In genomic region chr10:83354333-83354719, GRCm38 (mm10) we compare ENCODE assay signal across 9 mouse cellular contexts. TPM values are rescaled to one million over a fixed set of nuclear protein-coding genes. Genes with fewer than 3 reads are reported as not detected.
DNase-seq lines count a peak whose midpoint lies in the region; ATAC-seq lines count a peak whose summit lies in the region.
"Had no signal": no experiment of that assay in that cellular context is flagged by ENCODE, and none has a peak within 500 bp of the region (broad histone marks: within the 10 kb centered on the region; RNA-seq: fewer than 3 reads in every experiment).

No protein-coding gene starts in this region.

- no peak for ATAC-seq in kidney, embryonic 15.5 days (replicated peaks; ENCODE audit: low FRiP score)
- no peak for ATAC-seq in stomach, embryonic 16.5 days (ENCODE audit: insufficient read depth, low FRiP score)

- H3K27me3 ChIP-seq in heart, embryonic 10.5 days (ENCODE audit: insufficient read depth, poor library complexity, severe bottlenecking) = peaks cover 10% of the 10 kb centered on the region; the same call in 1 of the 2 replicates
- 0 out of 2 replicates have a peak, but pooled peaks cover 2% of the 10 kb centered on the region for H3K27me3 ChIP-seq in kidney, embryonic 15.5 days
- no peaks in the 10 kb centered on the region for H3K27me3 ChIP-seq in stomach, embryonic 16.5 days (ENCODE audit: control insufficient read depth, insufficient read depth, low read length)
- H3K27me3 ChIP-seq: limb, embryonic 12.5 days had no signal

- no peaks in the 10 kb centered on the region for H3K9me3 ChIP-seq in heart, embryonic 10.5 days
- H3K9me3 ChIP-seq in kidney, embryonic 15.5 days (replicated peaks) = no peaks in the 10 kb centered on the region
- H3K9me3 ChIP-seq in stomach, embryonic 16.5 days (replicated peaks; ENCODE audit: control insufficient read depth, low read length) = no peaks in the 10 kb centered on the region
- H3K9me3 ChIP-seq: limb, embryonic 12.5 days had no signal

- no peaks in the 10 kb centered on the region for H3K36me3 ChIP-seq in heart, embryonic 10.5 days
- H3K36me3 ChIP-seq in kidney, embryonic 15.5 days = no peaks in the 10 kb centered on the region
- H3K36me3 ChIP-seq in stomach, embryonic 16.5 days (ENCODE audit: control insufficient read depth, insufficient read depth, low read length) = no peaks in the 10 kb centered on the region
- H3K36me3 ChIP-seq: limb, embryonic 12.5 days had no signal

- DNase-seq in heart, embryonic 10.5 days (ENCODE audit: low spot score) = no peak
- no peak for DNase-seq in heart, adult 11 months
- DNase-seq in 416B (ENCODE audit: low read depth) (peak; percentile 56), ZHBTc4 (ENCODE audit: low read depth, low spot score) (peak; percentile 55)
- no peak for DNase-seq in urinary bladder, adult 2 months (ENCODE audit: low spot score)
- DNase-seq in layer of hippocampus, postnatal 25 days (ENCODE audit: extremely low spot score in 1 of 2, low spot score in 1 of 2) = no peak

- no peak overlapping the region for H3K9ac ChIP-seq in kidney, embryonic 15.5 days
- no peak overlapping the region for H3K9ac ChIP-seq in stomach, embryonic 16.5 days (ENCODE audit: low read length)
- H3K9ac ChIP-seq: limb, embryonic 12.5 days had no signal

- 62% methylated on average over 8 of the region's 8 CpGs for WGBS in heart, embryonic 10.5 days
- WGBS in kidney, embryonic 15.5 days = 61% methylated on average over 8 of the region's 8 CpGs
- 53% methylated on average over 8 of the region's 8 CpGs for WGBS in stomach, embryonic 16.5 days

- peak overlapping the region; percentile 12; the same call in 1 of the 2 replicates for H3K27ac ChIP-seq in heart, embryonic 10.5 days
- peak overlapping the region; percentile 39 for H3K27ac ChIP-seq in kidney, embryonic 15.5 days
- 0 out of 2 replicates have a peak overlapping the region, but pooled peaks have one; percentile 62 for H3K27ac ChIP-seq in stomach, embryonic 16.5 days (ENCODE audit: low read length)
- H3K27ac ChIP-seq: limb, embryonic 12.5 days had no signal

- H3K4me1 ChIP-seq in heart, embryonic 10.5 days = peaks cover 1% of the 10 kb centered on the region; the same call in 1 of the 2 replicates
- peaks cover 14% of the 10 kb centered on the region for H3K4me1 ChIP-seq in kidney, embryonic 15.5 days
- no peaks in the 10 kb centered on the region; the same call in 1 of the 2 replicates for H3K4me1 ChIP-seq in stomach, embryonic 16.5 days (ENCODE audit: control insufficient read depth, insufficient read depth, low read length)

- no peak overlapping the region for H3K4me3 ChIP-seq in heart, embryonic 10.5 days
- H3K4me3 ChIP-seq in kidney, embryonic 15.5 days (replicated peaks) = 0 out of 2 replicates have a peak overlapping the region, but pooled peaks have one; percentile 2
- no peak overlapping the region for H3K4me3 ChIP-seq in stomach, embryonic 16.5 days (replicated peaks; ENCODE audit: low read length)
- H3K4me3 ChIP-seq: limb, embryonic 12.5 days had no signal

- peak overlapping the region; percentile 42 for H3K4me2 ChIP-seq in kidney, embryonic 15.5 days
- H3K4me2 ChIP-seq in stomach, embryonic 16.5 days (ENCODE audit: low read depth, low read length) = no peak overlapping the region
- H3K4me2 ChIP-seq: limb, embryonic 12.5 days had no signal

RNA-seq across cellular contexts. Expression of gene D10Wsu102e, which starts 5.7 kb away (rescaled TPM):
- 0.64 and 0.80 TPM in 2 replicates for polyA plus RNA-seq in heart, embryonic 10.5 days (2016; fragmentation: Nextera tagmentation; extraction: Ambion mirVana)
- 0.78 and 0.82 TPM in 2 replicates for polyA plus RNA-seq in kidney, embryonic 15.5 days (2015; fragmentation: Nextera tagmentation; extraction: Ambion mirVana)
- 0.60 and 0.61 TPM in 2 replicates for polyA plus RNA-seq in stomach, embryonic 16.5 days (2015; fragmentation: Nextera tagmentation; extraction: Ambion mirVana)
- 0.33 and 0.44 TPM in 2 replicates for polyA plus RNA-seq in urinary bladder, adult 2 months (2012; rRNA removed)
- 1 to 10 TPM; 2.3 to 3.5 TPM for total RNA-seq in layer of hippocampus, postnatal 25 days (2021)

RNA-seq across cellular contexts. Expression of gene Slc41a2, which starts 16.6 kb away (rescaled TPM):
- polyA plus RNA-seq in heart, embryonic 10.5 days (2016; fragmentation: Nextera tagmentation; extraction: Ambion mirVana) = 0.15 and 0.47 TPM in 2 replicates
- 0.57 and 0.58 TPM in 2 replicates for polyA plus RNA-seq in kidney, embryonic 15.5 days (2015; fragmentation: Nextera tagmentation; extraction: Ambion mirVana)
- 0.85 and 1.0 TPM in 2 replicates for polyA plus RNA-seq in stomach, embryonic 16.5 days (2015; fragmentation: Nextera tagmentation; extraction: Ambion mirVana)
- 3.7 and 5.3 TPM in 2 replicates for polyA plus RNA-seq in urinary bladder, adult 2 months (2012; rRNA removed)
- total RNA-seq in layer of hippocampus, postnatal 25 days (2021) = 10 to 100 TPM; 21.5 to 23.0 TPM

Comparison
In these comparisons a context has a peak if more than half of its experiments do, and no peak if none do; other contexts are left out.
1. DNase-seq: peak in 416B (single experiment) and ZHBTc4 (single experiment); none in heart, embryonic 10.5 days (single experiment), heart, adult 11 months (single experiment), urinary bladder, adult 2 months (single experiment) and layer of hippocampus, postnatal 25 days (0 of 2).
2. H3K27ac ChIP-seq: peak in every context shown above with its lines; median percentile 62 in stomach, embryonic 16.5 days; 39 in kidney, embryonic 15.5 days; 12 in heart, embryonic 10.5 days.